Mouse (Mus musculus): ENCODE data around the gene 6330403K07Rik.
A peak's percentile ranks its signal among the peaks of the same experiment; 100 is the strongest.

Gene 6330403K07Rik

DNA sequence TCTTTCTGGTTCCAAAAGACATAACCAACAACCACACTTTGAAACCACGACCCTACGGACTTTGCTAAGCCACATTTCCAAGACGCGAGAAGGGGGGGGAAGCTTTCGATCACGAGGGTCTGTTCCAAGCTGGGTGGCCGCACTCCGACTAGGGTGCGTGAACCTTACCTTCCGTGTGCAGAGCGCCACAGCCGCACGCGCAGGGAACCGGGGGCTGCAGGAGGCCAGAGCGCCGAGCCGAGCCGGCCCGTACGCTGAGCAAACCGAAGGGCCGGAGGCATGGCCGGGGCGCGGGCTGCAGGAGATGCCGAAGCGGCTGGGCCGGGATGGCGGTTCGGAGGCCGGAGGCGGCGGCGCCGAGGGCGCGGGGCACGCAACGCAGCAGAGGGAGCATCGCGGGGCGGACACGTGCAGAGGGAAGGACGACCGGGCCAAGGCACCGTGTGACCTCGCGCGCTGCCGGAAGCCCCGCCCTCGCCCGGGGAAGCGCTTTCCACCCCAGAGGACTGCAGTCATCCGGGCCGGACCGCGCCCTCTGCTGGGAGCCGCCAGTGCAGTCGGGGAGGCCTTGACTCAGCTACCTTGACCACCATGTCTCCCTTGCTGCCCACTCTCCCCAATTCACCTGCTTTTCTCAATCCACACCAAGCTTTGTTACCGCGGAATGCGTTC, 50.6 kb downstream of the 6330403K07Rik start, which contains the start of gene C1qbp:
Gene C1qbp, minus strand, starts transcription at position 470 of the 672 bp plus-strand sequence.
- peak; percentile 96 to 98 for DNase-seq

DNA sequence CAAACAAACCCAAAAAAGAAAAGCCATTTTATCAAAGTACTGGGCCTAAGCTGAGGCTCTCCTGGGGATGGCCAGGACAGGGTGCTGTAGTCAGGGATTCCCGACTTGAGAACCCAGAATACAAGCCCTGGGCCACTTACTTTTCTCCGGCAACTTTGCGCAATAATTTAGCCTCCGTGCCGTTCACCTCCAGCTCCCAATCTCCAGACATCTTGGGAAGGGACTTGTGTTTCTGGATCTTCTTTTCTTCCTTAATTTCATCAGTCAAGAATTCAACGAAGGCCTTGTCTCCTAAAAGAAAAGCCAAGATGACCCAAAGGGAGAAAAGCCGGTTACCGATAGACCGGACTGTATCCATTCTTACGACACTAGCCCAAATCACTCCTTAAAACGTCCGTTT, 51.3 kb downstream of the 6330403K07Rik start:
- no peak for DNase-seq

Measured in cerebellum, postnatal 25 days (tissue).